Mouse (Mus musculus): ENCODE measurements around the gene Rln1. TPM values are rescaled to one million over a fixed set of nuclear protein-coding genes. Genes with fewer than 3 reads are reported as not detected.

Rln1 gene
- polyA plus RNA-seq, 1 experiment, result 0.49 TPM

- TF ChIP-seq CTCF (IDR thresholded peaks at IDR 0.05; ENCODE audit: borderline replicate concordance, insufficient read depth, low read depth, low read length) (no peak), POLR2A (IDR thresholded peaks at IDR 0.05; ENCODE audit: borderline replicate concordance, insufficient read depth, low read length) (no peak)
- H3K4me1 ChIP-seq (ENCODE audit: control insufficient read depth, insufficient read depth, low read length), result no peaks in the 10 kb centered on the region
- H3K27me3 ChIP-seq (ENCODE audit: control insufficient read depth, insufficient read depth, low read length), result no peaks in the 10 kb centered on the region
- no peak overlapping the region for H3K4me3 ChIP-seq (replicated peaks; ENCODE audit: insufficient read depth, low read depth, low read length)
- no peak overlapping the region for H3K27ac ChIP-seq (ENCODE audit: insufficient read depth, low read length)
- DNase-seq, result no peak
These were observed 25.6 kb downstream of the Rln1 start for GRCm38 (mm10) chr19:29308832-29309231.

- H3K27me3 ChIP-seq (ENCODE audit: control insufficient read depth, insufficient read depth, low read length), result no peaks in the 10 kb centered on the region
- H3K4me3 ChIP-seq (replicated peaks; ENCODE audit: insufficient read depth, low read depth, low read length), result no peak overlapping the region
- no peak overlapping the region for H3K27ac ChIP-seq (ENCODE audit: insufficient read depth, low read length)
- TF ChIP-seq POLR2A (IDR thresholded peaks at IDR 0.05; ENCODE audit: borderline replicate concordance, insufficient read depth, low read length) (no peak), CTCF (IDR thresholded peaks at IDR 0.05; ENCODE audit: borderline replicate concordance, insufficient read depth, low read depth, low read length) (no peak)
- 80% methylated on average over 2 of the region's 2 CpGs for WGBS
- no peaks in the 10 kb centered on the region for H3K4me1 ChIP-seq (ENCODE audit: control insufficient read depth, insufficient read depth, low read length)
- DNase-seq, result no peak
These were observed 32.4 kb downstream of the Rln1 start for GRCm38 (mm10) chr19:29302119-29302518.

GRCm38 (mm10) chr19:29300919-29301318, 33.6 kb downstream of the Rln1 start:
- no peak for DNase-seq
- no peaks in the 10 kb centered on the region for H3K4me1 ChIP-seq (ENCODE audit: control insufficient read depth, insufficient read depth, low read length)
- TF ChIP-seq POLR2A (IDR thresholded peaks at IDR 0.05; ENCODE audit: borderline replicate concordance, insufficient read depth, low read length), result no peak
- TF ChIP-seq CTCF (IDR thresholded peaks at IDR 0.05; ENCODE audit: borderline replicate concordance, insufficient read depth, low read depth, low read length), result no peak
- WGBS, result 75% methylated on average over 13 of the region's 13 CpGs
- H3K27ac ChIP-seq (ENCODE audit: insufficient read depth, low read length), result no peak overlapping the region
- no peaks in the 10 kb centered on the region for H3K27me3 ChIP-seq (ENCODE audit: control insufficient read depth, insufficient read depth, low read length)
- H3K4me3 ChIP-seq (replicated peaks; ENCODE audit: insufficient read depth, low read depth, low read length), result no peak overlapping the region

- no peak for DNase-seq
- Histone ChIP-seq H3K4me1 (ENCODE audit: control insufficient read depth, insufficient read depth, low read length) (no peaks in the 10 kb centered on the region), H3K4me3 (replicated peaks; ENCODE audit: insufficient read depth, low read depth, low read length) (no peak overlapping the region), H3K27me3 (ENCODE audit: control insufficient read depth, insufficient read depth, low read length) (no peaks in the 10 kb centered on the region), H3K27ac (ENCODE audit: insufficient read depth, low read length) (no peak overlapping the region)
- WGBS, result 100% methylated on average over 1 of the region's 1 CpGs
- TF ChIP-seq POLR2A (IDR thresholded peaks at IDR 0.05; ENCODE audit: borderline replicate concordance, insufficient read depth, low read length) (no peak), CTCF (IDR thresholded peaks at IDR 0.05; ENCODE audit: borderline replicate concordance, insufficient read depth, low read depth, low read length) (no peak)
These were observed 37.1 kb downstream of the Rln1 start for GRCm38 (mm10) chr19:29297366-29297765.

GRCm38 (mm10) chr19:29296166-29296565, 38.3 kb downstream of the Rln1 start:
- TF ChIP-seq POLR2A (IDR thresholded peaks at IDR 0.05; ENCODE audit: borderline replicate concordance, insufficient read depth, low read length) (no peak), CTCF (IDR thresholded peaks at IDR 0.05; ENCODE audit: borderline replicate concordance, insufficient read depth, low read depth, low read length) (no peak)
- H3K4me3 ChIP-seq (replicated peaks; ENCODE audit: insufficient read depth, low read depth, low read length), result no peak overlapping the region
- no peak for DNase-seq
- no peaks in the 10 kb centered on the region for H3K27me3 ChIP-seq (ENCODE audit: control insufficient read depth, insufficient read depth, low read length)
- H3K27ac ChIP-seq (ENCODE audit: insufficient read depth, low read length), result no peak overlapping the region
- no peaks in the 10 kb centered on the region for H3K4me1 ChIP-seq (ENCODE audit: control insufficient read depth, insufficient read depth, low read length)

GRCm38 (mm10) chr19:29294756-29295155, 39.7 kb downstream of the Rln1 start:
- TF ChIP-seq POLR2A (IDR thresholded peaks at IDR 0.05; ENCODE audit: borderline replicate concordance, insufficient read depth, low read length) (no peak), CTCF (IDR thresholded peaks at IDR 0.05; ENCODE audit: borderline replicate concordance, insufficient read depth, low read depth, low read length) (no peak)
- no peak for DNase-seq
- 75% methylated on average over 2 of the region's 2 CpGs for WGBS

GRCm38 (mm10) chr19:29292546-29292945, 41.9 kb downstream of the Rln1 start:
- H3K27me3 ChIP-seq (ENCODE audit: control insufficient read depth, insufficient read depth, low read length), result no peaks in the 10 kb centered on the region
- H3K27ac ChIP-seq (ENCODE audit: insufficient read depth, low read length), result no peak overlapping the region
- no peaks in the 10 kb centered on the region for H3K4me1 ChIP-seq (ENCODE audit: control insufficient read depth, insufficient read depth, low read length)
- WGBS, result 78% methylated on average over 4 of the region's 4 CpGs
- no peak overlapping the region for H3K4me3 ChIP-seq (replicated peaks; ENCODE audit: insufficient read depth, low read depth, low read length)
- DNase-seq, result no peak
- TF ChIP-seq CTCF (IDR thresholded peaks at IDR 0.05; ENCODE audit: borderline replicate concordance, insufficient read depth, low read depth, low read length), result no peak
- no peak for TF ChIP-seq POLR2A (IDR thresholded peaks at IDR 0.05; ENCODE audit: borderline replicate concordance, insufficient read depth, low read length)

More at GRCm38 (mm10) chr19:29294756-29295155, 39.7 kb downstream of the Rln1 start:
- Histone ChIP-seq H3K27me3 (ENCODE audit: control insufficient read depth, insufficient read depth, low read length) (no peaks in the 10 kb centered on the region), H3K27ac (ENCODE audit: insufficient read depth, low read length) (no peak overlapping the region), H3K4me1 (ENCODE audit: control insufficient read depth, insufficient read depth, low read length) (no peaks in the 10 kb centered on the region), H3K4me3 (replicated peaks; ENCODE audit: insufficient read depth, low read depth, low read length) (no peak overlapping the region)

- 90% methylated on average over 14 of the region's 14 CpGs for WGBS
- Histone ChIP-seq H3K27ac (ENCODE audit: insufficient read depth, low read length) (no peak overlapping the region), H3K4me1 (ENCODE audit: control insufficient read depth, insufficient read depth, low read length) (no peaks in the 10 kb centered on the region), H3K27me3 (ENCODE audit: control insufficient read depth, insufficient read depth, low read length) (no peaks in the 10 kb centered on the region), H3K4me3 (replicated peaks; ENCODE audit: insufficient read depth, low read depth, low read length) (no peak overlapping the region)
- no peak for DNase-seq
- TF ChIP-seq CTCF (IDR thresholded peaks at IDR 0.05; ENCODE audit: borderline replicate concordance, insufficient read depth, low read depth, low read length) (no peak), POLR2A (IDR thresholded peaks at IDR 0.05; ENCODE audit: borderline replicate concordance, insufficient read depth, low read length) (no peak)
These were observed 42.9 kb downstream of the Rln1 start for GRCm38 (mm10) chr19:29291532-29291931.
